Mouse (Mus musculus) cortical plate, adult 2 months (tissue): Measurements from ENCODE around the gene Tfb1m.

Experiments
- CTCF ChIP-seq: fragments of 200-500 bp; IDR thresholded peaks from 2 replicates; pipeline ENCODE4 v1.5.1; 2011; ENCODE audit warnings: mild to moderate bottlenecking, control low read depth, low read length; ENCODE audit not compliant: insufficient read depth; ENCODE audit errors: extremely low read depth
- POLR2A ChIP-seq: fragments of 200-500 bp; IDR thresholded peaks from 2 replicates; pipeline ENCODE4 v1.6.1; 2011; ENCODE audit warnings: mild to moderate bottlenecking, low read length, control low read depth; ENCODE audit not compliant: insufficient read depth; ENCODE audit errors: extremely low read depth

DNA sequence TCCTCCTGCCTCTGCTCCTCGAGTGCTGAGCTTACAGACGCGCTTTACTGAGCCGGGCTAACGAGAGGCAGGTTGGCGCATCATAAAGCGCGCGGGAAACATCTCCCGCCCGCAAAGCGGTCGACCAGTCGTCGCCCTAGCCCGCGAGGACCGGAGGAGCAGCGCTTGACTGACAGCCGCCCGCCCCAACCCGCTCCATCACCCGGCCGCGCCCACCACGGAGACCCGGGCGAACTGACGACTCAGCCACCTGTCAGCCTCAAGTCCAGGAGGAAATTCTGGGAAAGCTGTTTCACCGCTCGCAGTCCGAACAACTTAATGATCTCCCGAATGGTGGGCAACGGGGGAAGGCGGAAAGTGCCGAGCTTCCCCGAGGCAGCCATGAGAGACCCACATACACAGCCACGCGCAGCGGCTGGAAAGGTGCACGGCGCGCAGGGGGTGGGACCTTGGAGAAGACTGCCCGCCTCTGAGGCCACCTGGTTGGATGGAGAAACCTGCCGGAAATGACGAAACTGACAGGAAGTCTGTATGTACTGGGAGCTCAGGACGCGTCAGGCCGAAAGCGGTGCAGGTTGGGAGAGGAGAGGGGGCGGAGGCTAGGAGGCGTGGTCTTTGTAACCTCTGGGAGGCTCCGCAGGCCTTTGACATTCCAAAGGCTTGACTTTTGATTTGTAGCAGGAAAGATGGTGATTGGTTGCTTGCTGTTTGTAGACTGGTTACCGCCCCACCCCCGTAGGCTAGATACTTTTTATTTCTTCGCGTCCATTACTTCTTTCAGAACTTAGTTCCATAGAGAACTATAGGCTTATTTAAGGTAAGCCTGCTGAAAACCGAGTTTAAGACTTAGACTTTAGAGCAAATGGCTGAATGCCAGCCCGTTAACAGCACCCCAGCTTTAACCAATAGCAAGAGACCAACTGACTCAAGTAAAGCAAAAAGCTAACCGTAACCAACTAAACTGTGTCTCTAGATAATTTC lies at the start of gene Tfb1m:
- TF ChIP-seq CTCF (no peak), POLR2A (peak; percentile 74)
